Mouse (Mus musculus): ENCODE measurements around the gene Mmd2. TPM values are rescaled to one million over a fixed set of nuclear protein-coding genes. Genes with fewer than 3 reads are reported as not detected.

The Mmd2 gene
- polyA plus RNA-seq, 1 experiment from 2014 or later, result 2.0 TPM

DNA sequence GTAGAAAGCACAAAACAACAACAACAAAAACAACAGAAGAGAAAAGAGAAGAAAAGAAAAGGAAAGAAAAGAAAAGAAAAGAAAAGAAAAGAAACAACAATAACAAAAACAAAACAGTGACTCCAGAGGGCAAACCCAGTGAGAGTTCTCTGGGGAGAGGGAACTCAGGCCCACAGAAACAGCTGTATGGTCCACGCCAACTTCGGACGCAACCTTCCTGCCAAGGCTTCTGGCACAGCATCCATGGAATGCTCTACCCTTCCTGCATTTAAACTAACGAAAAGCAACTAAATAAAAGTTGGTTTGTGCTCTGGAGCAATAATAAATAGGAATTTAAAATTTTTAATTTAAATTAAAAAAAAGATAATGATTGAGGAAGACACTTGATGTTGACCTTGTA lies 51.9 kb downstream of the Mmd2 start:
- no peak for DNase-seq (ENCODE audit: extremely low spot score, low spot score)
- 95% methylated on average over 4 of the region's 4 CpGs for WGBS
- Histone ChIP-seq H3K4me3 (no peak overlapping the region), H3K27ac (no peak overlapping the region), H3K27me3 (ENCODE audit: poor library complexity, severe bottlenecking) (no peaks in the 10 kb centered on the region), H3K4me1 (no peaks in the 10 kb centered on the region), H3K9me3 (no peaks in the 10 kb centered on the region), H3K36me3 (replicated peaks) (no peaks in the 10 kb centered on the region)

DNA sequence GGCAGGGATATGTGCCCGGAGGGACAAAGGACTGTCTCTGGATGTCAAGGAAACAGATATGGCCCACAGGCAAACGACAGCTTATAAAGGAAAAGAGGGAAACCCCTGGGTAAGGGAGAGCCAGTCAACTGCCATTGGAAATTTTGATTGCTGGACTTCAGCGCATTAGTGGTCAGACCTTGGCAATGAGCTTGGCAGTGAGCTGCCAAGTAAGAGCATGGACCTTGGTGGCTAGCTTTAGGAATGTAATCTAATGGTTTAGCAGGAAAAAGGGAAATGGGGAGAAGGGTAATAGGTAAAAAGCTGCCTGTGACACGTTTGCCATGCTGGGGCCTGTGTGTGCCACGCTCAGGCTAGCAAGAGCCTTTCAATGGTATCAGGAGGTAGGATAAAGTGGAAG lies 52.7 kb downstream of the Mmd2 start:
- H3K4me3 ChIP-seq, result no peak overlapping the region
- H3K27ac ChIP-seq, result no peak overlapping the region
- H3K36me3 ChIP-seq (replicated peaks), result no peaks in the 10 kb centered on the region
- peaks cover 4% of the 10 kb centered on the region for H3K4me1 ChIP-seq
- no peak for DNase-seq (ENCODE audit: extremely low spot score, low spot score)
- 88% methylated on average over 5 of the region's 5 CpGs for WGBS
- no peaks in the 10 kb centered on the region for H3K9me3 ChIP-seq
- no peaks in the 10 kb centered on the region; the same call in 1 of the 2 replicates for H3K27me3 ChIP-seq (ENCODE audit: poor library complexity, severe bottlenecking)

DNA sequence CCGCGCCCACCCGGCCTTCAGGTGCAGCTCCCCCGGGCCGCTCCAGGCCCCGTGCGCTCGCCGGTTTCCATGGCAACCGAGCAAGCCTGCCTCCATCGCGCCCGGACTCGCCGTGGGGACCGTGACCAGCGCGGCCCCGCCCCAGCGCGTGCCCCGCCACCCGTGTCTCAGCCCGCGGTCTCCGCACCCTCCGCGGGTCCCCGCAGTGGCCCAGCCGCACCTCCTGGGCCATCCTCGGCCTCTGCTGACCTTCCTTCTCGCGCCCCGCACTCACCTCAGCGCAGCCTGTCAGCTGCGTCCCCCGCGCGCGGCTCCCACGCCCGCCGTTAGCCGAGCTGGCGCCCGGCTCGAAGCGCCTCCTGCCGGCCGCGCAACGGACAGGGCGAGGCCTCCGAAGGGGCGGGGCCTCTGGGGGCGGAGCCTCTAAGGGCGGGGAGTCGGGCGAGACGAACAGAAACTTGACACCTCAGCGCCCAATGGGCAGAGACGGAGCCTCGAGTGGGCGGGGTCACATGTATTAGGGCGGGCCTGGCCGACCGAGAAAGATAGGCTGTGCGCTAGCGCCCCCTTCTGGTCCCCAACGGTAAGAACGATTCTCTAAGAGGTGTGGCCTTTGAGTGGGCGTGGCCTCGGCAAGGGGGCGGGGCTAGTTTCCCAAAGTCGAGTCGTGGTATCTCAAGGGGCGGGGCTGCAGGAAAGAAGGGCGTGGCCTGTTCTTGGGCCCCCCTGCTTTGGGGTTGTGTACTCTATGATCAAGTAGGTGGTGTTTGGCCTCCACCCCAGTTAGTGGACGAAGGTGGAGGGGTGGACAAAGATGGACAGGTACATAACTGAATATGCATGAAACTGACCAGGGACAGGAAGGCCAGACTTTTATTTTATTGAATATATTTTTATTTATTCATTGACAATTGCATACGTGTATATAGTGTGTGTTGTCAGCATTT lies 57.6 kb downstream of the Mmd2 start, which contains the start of gene Radil:
Gene Radil, minus strand, starts transcription at position 393 of the 947 bp plus-strand sequence.
- Histone ChIP-seq H3K27me3 (ENCODE audit: poor library complexity, severe bottlenecking) (peaks cover 39% of the 10 kb centered on the region), H3K27ac (peak within 1 kb of the TSS; percentile 80), H3K36me3 (replicated peaks) (no peaks in the 10 kb centered on the region), H3K4me3 (peak within 1 kb of the TSS; percentile 75), H3K9me3 (no peaks in the 10 kb centered on the region), H3K4me1 (peaks cover 30% of the 10 kb centered on the region)
- DNase-seq (ENCODE audit: extremely low spot score, low spot score), result peak; percentile 97
- WGBS, result 2% methylated on average over 80 of the region's 80 CpGs

DNA sequence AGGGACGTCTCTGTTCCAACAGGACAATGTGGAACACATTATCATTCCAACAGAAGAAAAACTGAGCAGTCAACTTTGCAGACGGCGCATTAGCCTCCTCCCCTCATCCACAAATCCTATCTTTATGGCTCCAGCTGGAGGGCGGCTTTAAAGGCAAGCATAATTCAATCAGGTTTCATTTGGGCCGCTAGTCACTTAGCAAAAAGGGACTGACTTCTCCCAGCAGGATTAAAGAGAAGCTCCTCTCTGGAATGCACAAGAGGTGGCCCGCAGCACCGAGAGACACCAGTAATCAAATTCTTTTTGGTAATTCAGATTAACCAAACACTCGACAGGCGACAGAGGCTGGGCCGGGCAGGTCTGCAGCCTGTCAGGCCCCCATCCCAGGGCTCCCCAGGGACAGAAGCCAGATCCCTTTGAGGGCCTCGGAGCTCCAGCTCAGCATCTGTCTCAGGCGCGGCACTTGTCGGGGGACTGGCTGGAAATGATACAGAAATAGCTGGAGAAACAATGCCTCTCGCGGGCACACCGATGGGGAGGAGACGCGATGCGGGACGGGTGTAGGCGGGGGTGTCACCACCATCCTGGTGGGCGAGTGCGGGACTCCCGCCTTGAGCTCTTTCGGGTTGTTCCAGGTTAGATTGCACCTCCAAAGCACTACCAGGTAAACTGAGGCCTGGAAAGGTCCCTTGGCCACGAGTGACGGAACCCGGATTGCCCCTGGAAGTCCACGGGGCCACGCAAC lies 58.5 kb downstream of the Mmd2 start:
- WGBS, result under 1% methylated on average over 31 of the region's 31 CpGs
- Histone ChIP-seq H3K4me1 (peaks cover 34% of the 10 kb centered on the region), H3K27me3 (ENCODE audit: poor library complexity, severe bottlenecking) (peaks cover 39% of the 10 kb centered on the region), H3K36me3 (replicated peaks) (no peaks in the 10 kb centered on the region), H3K9me3 (no peaks in the 10 kb centered on the region), H3K4me3 (peak overlapping the region; percentile 75), H3K27ac (peak overlapping the region; percentile 80)
- DNase-seq (ENCODE audit: extremely low spot score, low spot score), result peak; percentile 43

DNA sequence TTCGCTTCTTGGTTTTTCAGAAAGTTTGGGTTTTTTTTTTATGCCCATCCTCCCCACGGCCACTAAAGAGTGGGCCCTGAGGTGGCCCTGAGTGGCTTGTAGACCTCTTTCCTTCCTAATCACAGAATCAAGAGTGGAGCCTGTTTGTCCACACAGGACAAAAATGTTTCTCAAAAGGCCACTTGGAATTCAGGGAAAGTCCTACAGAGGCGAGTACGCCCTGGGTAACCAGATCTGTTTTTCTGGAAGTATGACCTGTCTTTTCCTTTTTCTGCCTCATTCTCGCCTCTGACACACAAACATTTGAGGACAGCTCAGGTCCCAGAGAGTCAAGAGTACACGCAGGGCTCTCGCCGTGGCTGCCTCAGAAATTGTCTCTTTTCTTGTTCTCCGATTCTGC lies 59.2 kb downstream of the Mmd2 start:
- no peak for DNase-seq (ENCODE audit: extremely low spot score, low spot score)
- Histone ChIP-seq H3K36me3 (replicated peaks) (no peaks in the 10 kb centered on the region), H3K4me1 (peaks cover 38% of the 10 kb centered on the region), H3K27ac (no peak overlapping the region), H3K27me3 (ENCODE audit: poor library complexity, severe bottlenecking) (peaks cover 39% of the 10 kb centered on the region), H3K4me3 (0 out of 2 replicates have a peak overlapping the region, but pooled peaks have one; percentile 75), H3K9me3 (no peaks in the 10 kb centered on the region)
- 47% methylated on average over 9 of the region's 9 CpGs for WGBS

DNA sequence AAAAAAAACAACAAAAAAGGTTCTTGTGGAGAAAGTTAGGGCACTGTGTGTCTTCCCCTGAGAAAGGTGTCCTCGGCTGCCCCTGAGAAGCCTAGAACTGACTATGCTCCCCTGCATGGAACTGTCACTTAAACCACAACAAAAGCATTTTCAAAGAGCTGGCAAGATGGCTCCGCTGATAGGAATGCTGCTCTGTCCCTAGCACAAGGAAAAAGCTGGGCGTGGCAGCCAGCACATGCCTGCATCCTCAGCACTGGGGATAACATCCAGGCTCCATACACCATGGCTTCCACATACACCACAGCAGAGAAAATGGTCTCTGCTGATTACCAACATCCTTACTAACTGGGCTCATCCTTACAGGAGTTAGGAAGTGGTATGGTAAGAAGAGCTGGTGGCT lies 61.5 kb downstream of the Mmd2 start:
- 81% methylated on average over 3 of the region's 3 CpGs for WGBS
- DNase-seq (ENCODE audit: extremely low spot score, low spot score), result no peak
- H3K9me3 ChIP-seq, result no peaks in the 10 kb centered on the region

DNA sequence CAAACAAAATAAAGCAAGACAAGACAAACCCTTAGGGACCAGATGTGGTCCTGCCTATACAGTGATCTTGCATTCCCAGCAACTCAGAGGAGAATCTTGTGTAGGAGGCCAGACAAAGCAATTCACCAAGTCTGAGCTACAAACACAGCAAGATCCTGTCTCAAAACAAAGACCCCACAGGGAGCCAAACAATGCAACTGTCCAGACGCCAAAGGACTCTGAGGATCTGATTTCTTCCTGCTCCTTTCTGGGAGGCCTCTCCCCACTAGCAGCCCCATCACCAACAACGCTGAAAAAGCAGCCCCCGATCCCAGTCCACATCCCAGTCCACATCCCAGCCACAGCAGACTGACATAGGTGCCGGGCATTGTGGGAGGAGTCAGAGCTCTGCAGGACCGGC lies 62.3 kb downstream of the Mmd2 start:
- Histone ChIP-seq H3K36me3 (replicated peaks) (no peaks in the 10 kb centered on the region), H3K9me3 (no peaks in the 10 kb centered on the region), H3K4me1 (peaks cover 38% of the 10 kb centered on the region), H3K27me3 (ENCODE audit: poor library complexity, severe bottlenecking) (peaks cover 39% of the 10 kb centered on the region), H3K27ac (peak overlapping the region; percentile 40; the same call in 1 of the 2 replicates), H3K4me3 (no peak overlapping the region)
- 10% methylated on average over 5 of the region's 5 CpGs for WGBS
- no peak for DNase-seq (ENCODE audit: extremely low spot score, low spot score)

More for the DNA sequence above, 61.5 kb downstream of the Mmd2 start:
- Histone ChIP-seq H3K27me3 (ENCODE audit: poor library complexity, severe bottlenecking) (peaks cover 39% of the 10 kb centered on the region), H3K4me1 (peaks cover 38% of the 10 kb centered on the region), H3K27ac (no peak overlapping the region), H3K36me3 (replicated peaks) (no peaks in the 10 kb centered on the region), H3K4me3 (no peak overlapping the region)

DNA sequence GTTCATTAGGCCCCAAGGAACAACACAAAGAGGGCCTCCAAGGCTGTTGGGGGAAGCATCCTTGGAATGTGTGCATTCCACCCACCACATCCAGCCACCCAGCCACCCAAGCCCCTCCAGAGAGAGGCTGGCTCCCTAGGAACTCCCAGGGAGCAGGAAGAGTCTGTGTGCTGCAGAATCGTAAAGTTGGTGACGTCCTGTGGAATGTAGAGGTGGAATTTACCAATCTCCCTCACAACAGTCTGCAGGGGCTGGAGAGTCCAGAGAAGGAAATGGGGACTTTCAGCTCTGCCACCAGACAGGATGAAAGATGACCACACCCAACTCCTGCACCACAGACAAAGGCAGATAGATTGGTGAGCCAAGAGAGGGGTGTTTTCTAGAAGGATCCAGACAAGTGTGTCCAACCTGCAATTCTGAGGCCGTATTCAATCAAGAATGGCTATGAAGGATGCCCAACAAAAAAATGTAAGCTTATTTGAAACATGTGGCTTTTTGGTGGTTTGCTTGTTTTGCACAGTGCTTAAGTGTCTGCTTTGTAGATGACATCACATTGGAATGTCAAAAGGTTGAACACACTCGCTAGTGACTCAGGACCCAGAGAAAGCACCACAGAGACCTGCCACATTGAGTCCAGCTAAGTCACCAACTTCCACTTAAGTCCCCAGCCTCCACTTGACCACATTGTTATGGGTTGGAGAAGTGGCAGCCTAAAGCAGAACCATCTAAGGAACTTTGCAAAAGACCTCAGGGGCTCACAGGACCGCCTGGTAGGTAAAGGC lies 63.4 kb downstream of the Mmd2 start:
- no peak for DNase-seq (ENCODE audit: extremely low spot score, low spot score)
- peaks cover 27% of the 10 kb centered on the region for H3K4me1 ChIP-seq
- WGBS, result 84% methylated on average over 5 of the region's 5 CpGs
- H3K9me3 ChIP-seq, result no peaks in the 10 kb centered on the region
- no peaks in the 10 kb centered on the region for H3K36me3 ChIP-seq (replicated peaks)
- peak overlapping the region; percentile 16; the same call in 1 of the 2 replicates for H3K27ac ChIP-seq
- H3K27me3 ChIP-seq (ENCODE audit: poor library complexity, severe bottlenecking), result peaks cover 32% of the 10 kb centered on the region
- H3K4me3 ChIP-seq, result no peak overlapping the region

DNA sequence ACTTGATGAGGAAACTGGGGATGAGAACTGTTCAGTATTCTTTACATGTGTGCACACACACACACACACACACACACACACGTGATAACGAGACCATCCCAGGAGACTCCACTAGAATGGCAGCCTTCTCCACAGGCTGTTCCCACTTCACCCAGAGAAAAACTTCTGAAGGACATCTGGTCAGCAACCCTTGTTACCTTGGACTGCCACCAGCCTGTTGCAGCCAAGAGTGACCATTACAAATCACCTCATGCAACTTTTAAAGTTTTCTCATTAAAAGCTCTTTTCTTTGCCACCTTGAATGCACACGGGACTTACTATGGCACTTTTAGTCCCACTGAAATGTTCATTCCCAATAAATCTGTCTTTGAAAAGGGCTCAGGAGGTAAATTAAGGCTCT lies 71.3 kb downstream of the Mmd2 start:
- no peak for DNase-seq (ENCODE audit: extremely low spot score, low spot score)
- Histone ChIP-seq H3K27me3 (ENCODE audit: poor library complexity, severe bottlenecking) (no peaks in the 10 kb centered on the region), H3K4me1 (no peaks in the 10 kb centered on the region), H3K4me3 (no peak overlapping the region), H3K9me3 (no peaks in the 10 kb centered on the region), H3K27ac (no peak overlapping the region), H3K36me3 (replicated peaks) (no peaks in the 10 kb centered on the region)
- WGBS, result 89% methylated on average over 3 of the region's 3 CpGs

DNA sequence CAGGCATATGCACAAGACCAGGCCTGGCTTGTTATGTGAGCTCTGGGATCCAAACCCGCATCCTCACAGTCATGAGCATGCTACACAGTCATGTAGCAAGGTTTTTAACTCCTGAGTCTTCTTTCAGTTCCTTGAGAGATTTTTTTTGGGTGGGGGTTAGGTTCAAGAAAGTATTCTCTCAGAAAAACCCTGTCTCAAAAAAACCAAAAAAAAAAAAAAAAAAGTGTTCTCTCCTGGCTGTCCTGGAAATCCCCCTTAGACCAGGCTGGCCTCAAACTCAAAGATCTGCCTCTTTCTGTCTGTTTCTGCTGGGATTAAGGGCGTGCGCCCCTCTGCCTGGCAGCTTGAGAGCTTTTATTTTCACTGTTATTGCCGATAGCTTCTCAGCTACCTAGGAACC lies 73.2 kb downstream of the Mmd2 start:
- Histone ChIP-seq H3K4me3 (no peak overlapping the region), H3K4me1 (no peaks in the 10 kb centered on the region), H3K9me3 (no peaks in the 10 kb centered on the region), H3K27me3 (ENCODE audit: poor library complexity, severe bottlenecking) (peaks cover 8% of the 10 kb centered on the region), H3K27ac (no peak overlapping the region), H3K36me3 (replicated peaks) (no peaks in the 10 kb centered on the region)
- WGBS, result 80% methylated on average over 4 of the region's 4 CpGs
- no peak for DNase-seq (ENCODE audit: extremely low spot score, low spot score)

DNA sequence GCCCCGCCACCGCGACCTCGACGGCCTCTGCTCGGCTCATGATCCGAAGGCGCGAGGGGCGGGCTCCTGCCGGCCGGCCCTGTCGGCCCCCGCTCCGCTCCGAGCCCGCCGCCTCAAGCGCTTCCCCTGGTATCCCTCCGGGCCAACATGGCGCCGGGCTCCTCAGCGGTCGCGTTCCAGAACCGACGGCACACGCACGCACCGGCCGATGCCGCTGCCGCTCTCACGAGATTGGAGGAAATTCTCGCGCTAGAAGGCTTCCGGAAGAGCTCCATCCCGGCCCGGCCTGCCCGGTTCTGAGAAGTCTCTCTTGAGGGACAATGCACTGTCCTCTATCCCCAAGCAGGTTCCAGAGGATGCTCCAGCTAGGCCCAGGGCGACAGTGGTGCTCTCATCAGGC lies 78.7 kb downstream of the Mmd2 start, which contains the start of gene Papolb:
Gene Papolb, minus strand, starts transcription at position 162 of the 400 bp plus-strand sequence.
- 34% methylated on average over 41 of the region's 41 CpGs for WGBS

More for the DNA sequence above, 78.7 kb downstream of the Mmd2 start, which contains the start of gene Papolb:
- Histone ChIP-seq H3K4me1 (peaks cover 4% of the 10 kb centered on the region), H3K4me3 (peak within 1 kb of the TSS; percentile 39), H3K9me3 (peaks cover 5% of the 10 kb centered on the region), H3K36me3 (replicated peaks) (no peaks in the 10 kb centered on the region), H3K27me3 (ENCODE audit: poor library complexity, severe bottlenecking) (peaks cover 36% of the 10 kb centered on the region), H3K27ac (0 out of 2 replicates have a peak within 1 kb of the TSS, but pooled peaks have one; percentile 44)
- DNase-seq (ENCODE audit: extremely low spot score, low spot score), result no peak
